In genomic region chr11:69665961-69666664, GRCm38 (mm10) we compare ENCODE assay signal across 8 mouse cellular contexts. TPM values are rescaled to one million over a fixed set of nuclear protein-coding genes. Genes with fewer than 3 reads are reported as not detected.
DNase-seq lines count a peak whose midpoint lies in the region; ATAC-seq and TF ChIP-seq lines count a peak whose summit lies in the region.

Gene Cd68 (minus strand): TSS chr11:69666153.

- no peak for TF ChIP-seq EP300 in ES-Bruce4 (IDR thresholded peaks at IDR 0.05; ENCODE audit: insufficient read depth, low read depth, low read length)

- H3K4me3 ChIP-seq in ES-Bruce4 (ENCODE audit: low read depth, low read length) = no peak within 1 kb of the TSS
- no peak within 1 kb of the TSS for H3K4me3 ChIP-seq in cortical plate, adult 2 months (ENCODE audit: insufficient read depth, low read length)
- H3K4me3 ChIP-seq in heart, embryonic 10.5 days = no peak within 1 kb of the TSS
- peak within 1 kb of the TSS; percentile 17 for H3K4me3 ChIP-seq in layer of hippocampus, adult 2 months
- H3K4me3 ChIP-seq in lung, embryonic 14.5 days (ENCODE audit: low read depth, low read length) = 0 out of 2 replicates have a peak within 1 kb of the TSS, but pooled peaks have one; percentile 2
- peak within 1 kb of the TSS; percentile 31; the same call in 1 of the 2 replicates for H3K4me3 ChIP-seq in spleen, adult 2 months (ENCODE audit: extremely low read depth, insufficient read depth, insufficient read length)

- no peaks in the 10 kb centered on the region; the same call in 1 of the 2 replicates for H3K9me3 ChIP-seq in ES-Bruce4 (replicated peaks; ENCODE audit: control insufficient read depth, insufficient read depth, low read length, poor library complexity, severe bottlenecking)
- no peaks in the 10 kb centered on the region for H3K9me3 ChIP-seq in heart, embryonic 10.5 days
- no peaks in the 10 kb centered on the region for H3K9me3 ChIP-seq in lung, embryonic 14.5 days (ENCODE audit: low read depth, low read length)

- no peak for ATAC-seq in lung, embryonic 14.5 days (ENCODE audit: insufficient read depth)

- peaks cover 40% of the 10 kb centered on the region for H3K36me3 ChIP-seq in ES-Bruce4 (ENCODE audit: control insufficient read depth, insufficient read depth, low read length, poor library complexity, severe bottlenecking)
- peaks cover 74% of the 10 kb centered on the region for H3K36me3 ChIP-seq in heart, embryonic 10.5 days
- H3K36me3 ChIP-seq in lung, embryonic 14.5 days (ENCODE audit: insufficient read depth) = peaks cover 73% of the 10 kb centered on the region
- H3K36me3 ChIP-seq in spleen, adult 2 months (ENCODE audit: control insufficient read depth, insufficient read depth, low read length) = peaks cover 23% of the 10 kb centered on the region

- H3K9ac ChIP-seq in ES-Bruce4 (ENCODE audit: low read depth, poor library complexity, severe bottlenecking) = no peak within 1 kb of the TSS
- H3K9ac ChIP-seq in lung, embryonic 14.5 days = no peak within 1 kb of the TSS

- no peaks in the 10 kb centered on the region for H3K4me1 ChIP-seq in ES-Bruce4 (ENCODE audit: control insufficient read depth, insufficient read depth, low read length)
- H3K4me1 ChIP-seq in cortical plate, adult 2 months (ENCODE audit: control insufficient read depth, insufficient read depth, low read length) = no peaks in the 10 kb centered on the region; the same call in 1 of the 2 replicates
- H3K4me1 ChIP-seq in heart, embryonic 10.5 days = peaks cover 31% of the 10 kb centered on the region
- H3K4me1 ChIP-seq in lung, embryonic 14.5 days (ENCODE audit: insufficient read depth) = peaks cover 5% of the 10 kb centered on the region
- H3K4me1 ChIP-seq in spleen, adult 2 months (ENCODE audit: control insufficient read depth, insufficient read depth, insufficient read length) = peaks cover 12% of the 10 kb centered on the region; the same call in 1 of the 2 replicates

- peak within 1 kb of the TSS; percentile 62 for H3K27ac ChIP-seq in ES-Bruce4 (ENCODE audit: insufficient read depth, low read length)
- peak within 1 kb of the TSS; percentile 9; the same call in 1 of the 2 replicates for H3K27ac ChIP-seq in cortical plate, adult 2 months (ENCODE audit: insufficient read depth, low read length)
- 0 out of 2 replicates have a peak within 1 kb of the TSS, but pooled peaks have one; percentile 16 for H3K27ac ChIP-seq in heart, embryonic 10.5 days
- peak within 1 kb of the TSS; percentile 65; the same call in 1 of the 2 replicates for H3K27ac ChIP-seq in layer of hippocampus, adult 2 months
- 0 out of 2 replicates have a peak within 1 kb of the TSS, but pooled peaks have one; percentile 24 for H3K27ac ChIP-seq in lung, embryonic 14.5 days (ENCODE audit: low read depth)
- H3K27ac ChIP-seq in spleen, adult 2 months (ENCODE audit: insufficient read depth, low read length) = peak within 1 kb of the TSS; percentile 45

- H3K4me2 ChIP-seq in lung, embryonic 14.5 days = no peak within 1 kb of the TSS

- DNase-seq in B cell, adult 2 months = peak; percentile 83 to 87
- DNase-seq in heart, embryonic 10.5 days (ENCODE audit: low spot score) = no peak
- peak; percentile 68 to 84 for DNase-seq in layer of hippocampus, adult 2 months (ENCODE audit: low spot score in 2 of 2)
- peak; percentile 73 for DNase-seq in lung, embryonic 14.5 days
- peak; percentile 48 to 84 for DNase-seq in spleen, adult 2 months (ENCODE audit: low read depth in 1 of 2, low spot score in 2 of 2)
- no peak for DNase-seq in cerebellum, postnatal 25 days

- no peaks in the 10 kb centered on the region for H3K27me3 ChIP-seq in ES-Bruce4 (ENCODE audit: control insufficient read depth, insufficient read depth, low read length, poor library complexity, severe bottlenecking)
- no peaks in the 10 kb centered on the region for H3K27me3 ChIP-seq in heart, embryonic 10.5 days (ENCODE audit: insufficient read depth, poor library complexity, severe bottlenecking)
- H3K27me3 ChIP-seq in lung, embryonic 14.5 days (ENCODE audit: insufficient read depth, low read length) = no peaks in the 10 kb centered on the region
- no peaks in the 10 kb centered on the region for H3K27me3 ChIP-seq in spleen, adult 2 months (ENCODE audit: control insufficient read depth, insufficient read depth, low read length)

- TF ChIP-seq POLR2A in ES-Bruce4 (IDR thresholded peaks at IDR 0.05; ENCODE audit: insufficient read depth, low read length) = peak; percentile 7
- peak; percentile 21; the same call in 1 of the 2 replicates for TF ChIP-seq POLR2A in cortical plate, adult 2 months (IDR thresholded peaks at IDR 0.05; ENCODE audit: extremely low read depth, insufficient read depth, low read length)
- TF ChIP-seq POLR2A in spleen, adult 2 months (IDR thresholded peaks at IDR 0.05; ENCODE audit: low read depth, low read length) = 0 out of 2 replicates have a peak, but pooled peaks have one; percentile 7

- TF ChIP-seq CTCF in ES-Bruce4 (IDR thresholded peaks at IDR 0.05; ENCODE audit: low read depth, low read length) = no peak
- no peak for TF ChIP-seq CTCF in cortical plate, adult 2 months (IDR thresholded peaks at IDR 0.05; ENCODE audit: extremely low read depth, insufficient read depth, low read length)
- TF ChIP-seq CTCF in layer of hippocampus, adult 2 months (conservative IDR thresholded peaks at IDR 0.05) = no peak
- no peak for TF ChIP-seq CTCF in lung, embryonic 14.5 days (IDR thresholded peaks at IDR 0.05; ENCODE audit: low read depth)
- TF ChIP-seq CTCF in spleen, adult 2 months (IDR thresholded peaks at IDR 0.05; ENCODE audit: extremely low read depth, insufficient read depth, insufficient read length, insufficient replicate concordance) = no peak

- 33% methylated on average over 7 of the region's 7 CpGs for WGBS in heart, embryonic 10.5 days
- 25% methylated on average over 7 of the region's 7 CpGs for WGBS in lung, embryonic 14.5 days
- 32% methylated on average over 7 of the region's 7 CpGs for WGBS in spleen, adult 2 months

RNA-seq across cellular contexts. Expression of gene Cd68, which starts in this region (rescaled TPM):
- 32.9 and 36.2 TPM in 2 replicates for polyA plus RNA-seq in ES-Bruce4 (2011; ENCODE audit: insufficient read depth, insufficient read length, low read depth, missing spikeins)
- polyA plus RNA-seq in cortical plate, adult 2 months (2012; rRNA removed) = 11.3 and 13.1 TPM in 2 replicates
- polyA plus RNA-seq in heart, embryonic 10.5 days (2016; fragmentation: Nextera tagmentation; extraction: Ambion mirVana) = 2.0 and 4.4 TPM in 2 replicates
- total RNA-seq in layer of hippocampus, adult 2 months (2021) = 10 to 100 TPM in 1 of 2 experiments, 1 to 10 TPM in 1; 9.7 to 15.4 TPM
- 12.1 and 13.5 TPM in 2 replicates for polyA plus RNA-seq in lung, embryonic 14.5 days (2014; fragmentation: Nextera tagmentation; extraction: Ambion mirVana)
- 103 and 114 TPM in 2 replicates for polyA plus RNA-seq in spleen, adult 2 months (2012; rRNA removed)

Comparison
In these comparisons a context has a peak if more than half of its experiments do, and no peak if none do; other contexts are left out.
1. DNase-seq: peak in B cell, adult 2 months (2 of 2), layer of hippocampus, adult 2 months (2 of 2), lung, embryonic 14.5 days (single experiment) and spleen, adult 2 months (2 of 2); none in heart, embryonic 10.5 days (single experiment) and cerebellum, postnatal 25 days (0 of 2).
2. H3K27ac ChIP-seq: peak in every context shown above with its lines; median percentile 65 in layer of hippocampus, adult 2 months; 62 in ES-Bruce4; 45 in spleen, adult 2 months; 24 in lung, embryonic 14.5 days; 16 in heart, embryonic 10.5 days; 9 in cortical plate, adult 2 months.
3. H3K4me3 ChIP-seq: peak in layer of hippocampus, adult 2 months (single experiment), lung, embryonic 14.5 days (single experiment) and spleen, adult 2 months (single experiment); none in ES-Bruce4 (single experiment), cortical plate, adult 2 months (single experiment) and heart, embryonic 10.5 days (single experiment).
4. Peak in every context shown above with its lines, with median percentiles within 50 percentile points of each other: POLR2A ChIP-seq.